Mouse (Mus musculus) embryo, embryonic 10 days (tissue): ENCODE measurements around the gene B230104I21Rik.

Experiments used
- DNase-seq: peaks from one replicate; pipeline ENCODE4 v3.0.0-alpha.2; 2015; ENCODE audit warnings: low spot score

Gene B230104I21Rik

GRCm38 (mm10) chr4:154393196-154394122, 57.5 kb downstream of the B230104I21Rik start:
- peak; percentile 78 for DNase-seq

GRCm38 (mm10) chr4:154394123-154394722, 58.3 kb downstream of the B230104I21Rik start:
- DNase-seq, result no peak

- no peak for DNase-seq
Measured at GRCm38 (mm10) chr4:154396652-154397301, 60.9 kb downstream of the B230104I21Rik start.
